9 mouse cellular contexts compared by ENCODE assay signal in genomic region chr14:121920511-121921124, GRCm38 (mm10). TPM values are rescaled to one million over a fixed set of nuclear protein-coding genes. Genes with fewer than 3 reads are reported as not detected.
DNase-seq lines count a peak whose midpoint lies in the region; ATAC-seq and TF ChIP-seq lines count a peak whose summit lies in the region.
"Had no signal": no experiment of that assay in that cellular context is flagged by ENCODE, and none has a peak within 500 bp of the region (broad histone marks: within the 10 kb centered on the region; RNA-seq: fewer than 3 reads in every experiment).

No protein-coding gene starts in this region.

- no peaks in the 10 kb centered on the region for H3K4me1 ChIP-seq in forebrain, embryonic 10.5 days
- no peaks in the 10 kb centered on the region for H3K4me1 ChIP-seq in forebrain, embryonic 13.5 days
- H3K4me1 ChIP-seq in lung, postnatal 0 days (ENCODE audit: insufficient read depth, low read depth, low read length): no peaks in the 10 kb centered on the region
- H3K4me1 ChIP-seq in lung, adult 2 months (ENCODE audit: control insufficient read depth, insufficient read depth, low read length): no peaks in the 10 kb centered on the region; the same call in 1 of the 2 replicates
- peaks cover 19% of the 10 kb centered on the region for H3K4me1 ChIP-seq in heart, embryonic 15.5 days (replicated peaks)
- peaks cover 4% of the 10 kb centered on the region; the same call in 1 of the 2 replicates for H3K4me1 ChIP-seq in limb, embryonic 15.5 days
- no peaks in the 10 kb centered on the region for H3K4me1 ChIP-seq in midbrain, embryonic 11.5 days (ENCODE audit: control insufficient read depth, insufficient read depth, low read length)

- no peak overlapping the region for H3K4me2 ChIP-seq in forebrain, embryonic 13.5 days
- no peak overlapping the region for H3K4me2 ChIP-seq in lung, postnatal 0 days (replicated peaks; ENCODE audit: low read depth, low read length)
- no peak overlapping the region for H3K4me2 ChIP-seq in heart, embryonic 15.5 days
- H3K4me2 ChIP-seq in limb, embryonic 15.5 days: no peak overlapping the region
- no peak overlapping the region for H3K4me2 ChIP-seq in midbrain, embryonic 11.5 days

- no peak for TF ChIP-seq CTCF in lung, postnatal 0 days (IDR thresholded peaks at IDR 0.05)
- no peak for TF ChIP-seq CTCF in lung, adult 2 months (IDR thresholded peaks at IDR 0.05; ENCODE audit: insufficient read depth, low read length)

- H3K4me3 ChIP-seq in forebrain, embryonic 10.5 days: no peak overlapping the region
- no peak overlapping the region for H3K4me3 ChIP-seq in forebrain, embryonic 13.5 days
- H3K4me3 ChIP-seq in lung, postnatal 0 days (ENCODE audit: low read depth, low read length): no peak overlapping the region
- no peak overlapping the region for H3K4me3 ChIP-seq in lung, adult 2 months (replicated peaks; ENCODE audit: extremely low read depth, low read depth, low read length)
- H3K4me3 ChIP-seq in heart, embryonic 15.5 days: no peak overlapping the region
- no peak overlapping the region for H3K4me3 ChIP-seq in limb, embryonic 15.5 days
- H3K4me3 ChIP-seq in midbrain, embryonic 11.5 days (ENCODE audit: low read depth, low read length): no peak overlapping the region
- H3K4me3 ChIP-seq: heart, adult 2 months had no signal

- DNase-seq in forebrain, embryonic 10.5 days (ENCODE audit: extremely low spot score, low spot score): peak; percentile 14
- DNase-seq in lung, postnatal 0 days (ENCODE audit: low spot score): peak; percentile 46
- no peak for DNase-seq in lung, adult 2 months
- DNase-seq in embryo, embryonic 10 days (ENCODE audit: low spot score): no peak
- no peak for DNase-seq in midbrain, embryonic 11.5 days (ENCODE audit: low spot score, missing footprints)

- no peak for TF ChIP-seq POLR2A in lung, adult 2 months (IDR thresholded peaks at IDR 0.05; ENCODE audit: borderline replicate concordance, extremely low read depth, low read depth, low read length)

- no peaks in the 10 kb centered on the region for H3K27me3 ChIP-seq in forebrain, embryonic 10.5 days (ENCODE audit: poor library complexity, severe bottlenecking)
- no peaks in the 10 kb centered on the region for H3K27me3 ChIP-seq in forebrain, embryonic 13.5 days
- H3K27me3 ChIP-seq in lung, postnatal 0 days (replicated peaks; ENCODE audit: insufficient read depth, low read length): no peaks in the 10 kb centered on the region
- H3K27me3 ChIP-seq in heart, embryonic 15.5 days: no peaks in the 10 kb centered on the region
- H3K27me3 ChIP-seq in limb, embryonic 15.5 days: no peaks in the 10 kb centered on the region
- H3K27me3 ChIP-seq in midbrain, embryonic 11.5 days (ENCODE audit: control insufficient read depth, insufficient read depth, low read length): no peaks in the 10 kb centered on the region

- no peak overlapping the region for H3K27ac ChIP-seq in forebrain, embryonic 10.5 days
- no peak overlapping the region for H3K27ac ChIP-seq in forebrain, embryonic 13.5 days
- no peak overlapping the region for H3K27ac ChIP-seq in lung, postnatal 0 days (ENCODE audit: low read length)
- peak overlapping the region; percentile 3; the same call in 1 of the 2 replicates for H3K27ac ChIP-seq in heart, embryonic 15.5 days
- no peak overlapping the region for H3K27ac ChIP-seq in limb, embryonic 15.5 days
- no peak overlapping the region for H3K27ac ChIP-seq in midbrain, embryonic 11.5 days (ENCODE audit: low read depth, low read length)
- H3K27ac ChIP-seq: heart, adult 2 months had no signal

- no peaks in the 10 kb centered on the region for H3K9me3 ChIP-seq in forebrain, embryonic 10.5 days
- H3K9me3 ChIP-seq in forebrain, embryonic 13.5 days (replicated peaks): no peaks in the 10 kb centered on the region
- H3K9me3 ChIP-seq in lung, postnatal 0 days (ENCODE audit: low read length): no peaks in the 10 kb centered on the region
- H3K9me3 ChIP-seq in heart, embryonic 15.5 days (replicated peaks): no peaks in the 10 kb centered on the region
- H3K9me3 ChIP-seq in limb, embryonic 15.5 days: no peaks in the 10 kb centered on the region
- no peaks in the 10 kb centered on the region for H3K9me3 ChIP-seq in midbrain, embryonic 11.5 days (ENCODE audit: control insufficient read depth, low read length)

- TF ChIP-seq EP300 in lung, postnatal 0 days (IDR thresholded peaks at IDR 0.05): no peak

- no peak overlapping the region for H3K9ac ChIP-seq in forebrain, embryonic 13.5 days
- H3K9ac ChIP-seq in lung, postnatal 0 days (replicated peaks; ENCODE audit: low read depth): no peak overlapping the region
- H3K9ac ChIP-seq in heart, embryonic 15.5 days: no peak overlapping the region
- H3K9ac ChIP-seq in limb, embryonic 15.5 days: no peak overlapping the region
- H3K9ac ChIP-seq in midbrain, embryonic 11.5 days (ENCODE audit: low read length): no peak overlapping the region

- H3K36me3 ChIP-seq in forebrain, embryonic 10.5 days (replicated peaks): peaks cover 37% of the 10 kb centered on the region
- peaks cover 23% of the 10 kb centered on the region for H3K36me3 ChIP-seq in forebrain, embryonic 13.5 days (ENCODE audit: poor library complexity, severe bottlenecking)
- no peaks in the 10 kb centered on the region for H3K36me3 ChIP-seq in lung, postnatal 0 days (ENCODE audit: insufficient read depth, low read length)
- H3K36me3 ChIP-seq in heart, embryonic 15.5 days: 0 out of 2 replicates have a peak, but pooled peaks cover 4% of the 10 kb centered on the region
- peaks cover 21% of the 10 kb centered on the region for H3K36me3 ChIP-seq in limb, embryonic 15.5 days
- no peaks in the 10 kb centered on the region for H3K36me3 ChIP-seq in midbrain, embryonic 11.5 days (ENCODE audit: control insufficient read depth, insufficient read depth, low read length)

- WGBS in forebrain, embryonic 10.5 days: 93% methylated on average over 12 of the region's 12 CpGs
- WGBS in forebrain, embryonic 13.5 days: 81% methylated on average over 12 of the region's 12 CpGs
- 62% methylated on average over 12 of the region's 12 CpGs for WGBS in lung, postnatal 0 days
- 71% methylated on average over 12 of the region's 12 CpGs for WGBS in lung, adult 2 months
- WGBS in heart, embryonic 15.5 days: 64% methylated on average over 12 of the region's 12 CpGs
- 74% methylated on average over 12 of the region's 12 CpGs for WGBS in limb, embryonic 15.5 days
- 86% methylated on average over 12 of the region's 12 CpGs for WGBS in midbrain, embryonic 11.5 days

- ATAC-seq in forebrain, embryonic 13.5 days: no peak; the same call in 1 of the 2 replicates
- peak; percentile 47 for ATAC-seq in lung, postnatal 0 days
- ATAC-seq in heart, embryonic 15.5 days (replicated peaks; ENCODE audit: insufficient number of reproducible peaks, insufficient read depth, low FRiP score, low read depth): 0 out of 2 replicates have a peak, but pooled peaks have one; percentile 34
- 0 out of 2 replicates have a peak, but pooled peaks have one; percentile 19 for ATAC-seq in limb, embryonic 15.5 days (ENCODE audit: insufficient number of reproducible peaks, low FRiP score, low TSS enrichment, low read depth)
- ATAC-seq in midbrain, embryonic 11.5 days (ENCODE audit: low FRiP score): no peak

RNA-seq across cellular contexts. Expression of gene Gpr18, which starts 5.0 kb away (rescaled TPM):
- 0.23 and 0.55 TPM in 2 replicates for polyA plus RNA-seq in forebrain, embryonic 10.5 days (2016; fragmentation: Nextera tagmentation; extraction: Ambion mirVana)
- 0.14 and 0.23 TPM in 2 replicates for polyA plus RNA-seq in forebrain, embryonic 13.5 days (2015; fragmentation: Nextera tagmentation; extraction: Ambion mirVana)
- polyA plus RNA-seq in lung, postnatal 0 days (2015; fragmentation: Nextera tagmentation; extraction: Ambion mirVana): 0.32 and 0.42 TPM in 2 replicates
- polyA plus RNA-seq in lung, adult 2 months (2012; rRNA removed): 5.6 and 8.3 TPM in 2 replicates
- 0.21 and 0.93 TPM in 2 replicates for polyA plus RNA-seq in heart, embryonic 15.5 days (2015; fragmentation: Nextera tagmentation; extraction: Ambion mirVana)
- 0.15 and 0.30 TPM in 2 replicates for polyA plus RNA-seq in limb, embryonic 15.5 days (2015; fragmentation: Nextera tagmentation; extraction: Ambion mirVana)
- polyA plus RNA-seq in midbrain, embryonic 11.5 days (2014; fragmentation: Nextera tagmentation; extraction: Ambion mirVana): 0.15 and 0.25 TPM in 2 replicates

RNA-seq across cellular contexts. Expression of gene Ubac2, which starts 42.2 kb away (rescaled TPM):
- 80.7 and 83.1 TPM in 2 replicates for polyA plus RNA-seq in forebrain, embryonic 10.5 days (2016; fragmentation: Nextera tagmentation; extraction: Ambion mirVana)
- polyA plus RNA-seq in forebrain, embryonic 13.5 days (2015; fragmentation: Nextera tagmentation; extraction: Ambion mirVana): 56.4 and 63.6 TPM in 2 replicates
- polyA plus RNA-seq in lung, postnatal 0 days (2015; fragmentation: Nextera tagmentation; extraction: Ambion mirVana): 38.5 and 43.2 TPM in 2 replicates
- polyA plus RNA-seq in lung, adult 2 months (2012; rRNA removed): 37.7 and 47.1 TPM in 2 replicates
- 42.4 and 50.0 TPM in 2 replicates for polyA plus RNA-seq in heart, embryonic 15.5 days (2015; fragmentation: Nextera tagmentation; extraction: Ambion mirVana)
- polyA plus RNA-seq in limb, embryonic 15.5 days (2015; fragmentation: Nextera tagmentation; extraction: Ambion mirVana): 65.2 and 69.5 TPM in 2 replicates
- polyA plus RNA-seq in midbrain, embryonic 11.5 days (2014; fragmentation: Nextera tagmentation; extraction: Ambion mirVana): 64.0 and 67.7 TPM in 2 replicates

RNA-seq across cellular contexts. Expression of gene Gpr183, which starts 44.4 kb away (rescaled TPM):
- polyA plus RNA-seq in forebrain, embryonic 10.5 days (2016; fragmentation: Nextera tagmentation; extraction: Ambion mirVana): 1.9 and 2.5 TPM in 2 replicates
- polyA plus RNA-seq in forebrain, embryonic 13.5 days (2015; fragmentation: Nextera tagmentation; extraction: Ambion mirVana): 1.3 and 1.5 TPM in 2 replicates
- 1.6 TPM in 2 replicates for polyA plus RNA-seq in lung, postnatal 0 days (2015; fragmentation: Nextera tagmentation; extraction: Ambion mirVana)
- 2.3 and 3.1 TPM in 2 replicates for polyA plus RNA-seq in lung, adult 2 months (2012; rRNA removed)
- polyA plus RNA-seq in heart, embryonic 15.5 days (2015; fragmentation: Nextera tagmentation; extraction: Ambion mirVana): 1.8 and 3.1 TPM in 2 replicates
- 3.9 and 5.0 TPM in 2 replicates for polyA plus RNA-seq in limb, embryonic 15.5 days (2015; fragmentation: Nextera tagmentation; extraction: Ambion mirVana)
- 1.4 and 1.6 TPM in 2 replicates for polyA plus RNA-seq in midbrain, embryonic 11.5 days (2014; fragmentation: Nextera tagmentation; extraction: Ambion mirVana)

Comparison
In these comparisons a context has a peak if more than half of its experiments do, and no peak if none do; other contexts are left out.
1. DNase-seq: peak in forebrain, embryonic 10.5 days (single experiment) and lung, postnatal 0 days (single experiment); none in lung, adult 2 months (single experiment), embryo, embryonic 10 days (single experiment) and midbrain, embryonic 11.5 days (single experiment).
2. ATAC-seq: peak in lung, postnatal 0 days (single experiment), heart, embryonic 15.5 days (single experiment) and limb, embryonic 15.5 days (single experiment); none in forebrain, embryonic 13.5 days (single experiment) and midbrain, embryonic 11.5 days (single experiment).